Mouse (Mus musculus) embryonic facial prominence, embryonic 13.5 days (tissue): Measurements from ENCODE around the gene Tbc1d1. TPM values are rescaled to one million over a fixed set of nuclear protein-coding genes. Genes with fewer than 3 reads are reported as not detected.

ENCODE experiments used
- ATAC-seq: fragments of 200-750 bp; cut with Nextera tagmentation; 2 replicates; pipeline ENCODE4 v1.8.0; 2017; ENCODE audit warnings: low read depth; ENCODE audit not compliant: insufficient number of reproducible peaks, insufficient read depth, low FRiP score, low TSS enrichment
- H3K27ac ChIP-seq: fragments of 300-500 bp; sonication (generic); 2 replicates; pipeline ENCODE4 v1.5.1; 2015; ENCODE audit warnings: moderate library complexity, mild to moderate bottlenecking, inconsistent platforms
- H3K27me3 ChIP-seq: fragments of 300-500 bp; sonication (generic); 2 replicates; pipeline ENCODE4 v1.6.1; 2015; ENCODE audit warnings: mild to moderate bottlenecking, inconsistent platforms
- H3K36me3 ChIP-seq: fragments of 300-500 bp; sonication (generic); 2 replicates; pipeline ENCODE4 v1.6.1; 2015; ENCODE audit warnings: mild to moderate bottlenecking, inconsistent platforms
- H3K4me1 ChIP-seq: fragments of 300-500 bp; sonication (generic); 2 replicates; pipeline ENCODE4 v1.6.1; 2015; ENCODE audit warnings: inconsistent platforms
- H3K4me2 ChIP-seq: fragments of 300-500 bp; sonication (generic); 2 replicates; pipeline ENCODE4 v1.6.1; 2015; ENCODE audit warnings: moderate library complexity, mild to moderate bottlenecking, inconsistent platforms
- H3K4me3 ChIP-seq: fragments of 300-500 bp; sonication (generic); 2 replicates; pipeline ENCODE4 v1.5.1; 2015; ENCODE audit warnings: mild to moderate bottlenecking, inconsistent platforms
- H3K9ac ChIP-seq: fragments of 300-500 bp; sonication (generic); 2 replicates; pipeline ENCODE4 v1.6.1; 2015; ENCODE audit warnings: mild to moderate bottlenecking, inconsistent platforms
- H3K9me3 ChIP-seq: fragments of 300-500 bp; sonication (generic); 2 replicates; pipeline ENCODE4 v1.6.1; 2016; ENCODE audit warnings: inconsistent platforms
- WGBS: fragments of 180-500 bp; shearing (Covaris S2); methylation state at CpG from one replicate; pipeline ENCODE4 v1.1.7; 2015; ENCODE audit warnings: mixed read lengths; 5-methylcytosine and 5-hydroxymethylcytosine counted together
- polyA plus RNA-seq: library from polyadenylated mRNA; unstranded; fragments of >200 nt; fragmentation: Nextera tagmentation; extraction: Ambion mirVana; gene quantifications from 2 replicates; pipeline ENCODE4 v1.2.1, GENCODE M21; 2015

The Tbc1d1 gene
- polyA plus RNA-seq, 1 experiment from 2014 or later, result 21.6 TPM

GRCm38 (mm10) chr5:64190892-64191291, 34.8 kb downstream of the Tbc1d1 start:
- whole genome bisulfite sequencing, result 87% methylated on average over 5 of the region's 5 CpGs
- no peak for ATAC-seq
- H3K9ac ChIP-seq, result no peak overlapping the region
- H3K4me2 ChIP-seq, result no peak overlapping the region
- H3K36me3 ChIP-seq, result no peaks in the 10 kb centered on the region
- H3K27me3 ChIP-seq, result no peaks in the 10 kb centered on the region
- H3K4me1 ChIP-seq, result no peaks in the 10 kb centered on the region
- H3K27ac ChIP-seq, result no peak overlapping the region
- H3K9me3 ChIP-seq, result no peaks in the 10 kb centered on the region; the same call in 1 of the 2 replicates
- H3K4me3 ChIP-seq, result no peak overlapping the region

- no peaks in the 10 kb centered on the region for H3K36me3 ChIP-seq
- no peak overlapping the region for H3K9ac ChIP-seq
- H3K4me2 ChIP-seq, result no peak overlapping the region
- WGBS, result 42% methylated on average over 11 of the region's 11 CpGs
- no peak for ATAC-seq
- H3K27me3 ChIP-seq, result no peaks in the 10 kb centered on the region
- no peak overlapping the region for H3K4me3 ChIP-seq
- no peaks in the 10 kb centered on the region for H3K4me1 ChIP-seq
- no peak overlapping the region for H3K27ac ChIP-seq
- no peaks in the 10 kb centered on the region; the same call in 1 of the 2 replicates for H3K9me3 ChIP-seq
These were observed 37.2 kb downstream of the Tbc1d1 start for GRCm38 (mm10) chr5:64193353-64193752.

GRCm38 (mm10) chr5:64196250-64196865, 40.3 kb downstream of the Tbc1d1 start:
- no peaks in the 10 kb centered on the region; the same call in 1 of the 2 replicates for H3K9me3 ChIP-seq
- no peak overlapping the region for H3K4me2 ChIP-seq
- no peaks in the 10 kb centered on the region for H3K36me3 ChIP-seq
- H3K4me1 ChIP-seq, result no peaks in the 10 kb centered on the region
- 94% methylated on average over 1 of the region's 1 CpGs for WGBS
- H3K4me3 ChIP-seq, result no peak overlapping the region
- H3K9ac ChIP-seq, result no peak overlapping the region
- no peak for ATAC-seq
- H3K27ac ChIP-seq, result no peak overlapping the region
- no peaks in the 10 kb centered on the region for H3K27me3 ChIP-seq

DNA sequence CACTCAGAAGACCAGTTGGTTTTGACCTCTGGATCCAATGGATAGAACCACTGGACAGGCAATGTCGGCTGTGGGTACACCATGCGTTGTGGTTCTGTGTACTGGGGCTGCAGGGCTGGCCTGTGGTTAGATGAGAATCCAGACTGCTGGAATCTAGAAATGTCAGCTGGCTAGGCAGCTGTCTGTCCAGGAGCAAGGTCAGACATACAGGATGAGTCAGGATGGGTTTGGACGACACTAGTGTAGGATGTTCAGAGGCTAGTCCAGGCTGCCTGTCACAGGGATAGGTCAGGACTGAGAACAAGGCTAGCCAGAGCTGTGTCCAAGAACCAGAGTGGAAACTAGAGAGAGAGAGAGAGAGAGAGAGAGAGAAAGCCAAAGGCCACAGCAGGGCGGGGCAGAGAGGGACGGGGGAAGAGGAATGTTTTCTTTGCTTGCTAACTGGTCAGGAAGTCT, 40.8 kb downstream of the Tbc1d1 start:
- Histone ChIP-seq H3K27me3 (no peaks in the 10 kb centered on the region), H3K9me3 (no peaks in the 10 kb centered on the region; the same call in 1 of the 2 replicates), H3K4me1 (no peaks in the 10 kb centered on the region), H3K27ac (no peak overlapping the region), H3K9ac (no peak overlapping the region), H3K4me3 (no peak overlapping the region), H3K36me3 (no peaks in the 10 kb centered on the region), H3K4me2 (no peak overlapping the region)
- ATAC-seq, result no peak
- WGBS, result 68% methylated on average over 5 of the region's 5 CpGs

GRCm38 (mm10) chr5:64198624-64199023, 42.5 kb downstream of the Tbc1d1 start:
- no peak overlapping the region for H3K4me2 ChIP-seq
- no peaks in the 10 kb centered on the region for H3K27me3 ChIP-seq
- no peak overlapping the region for H3K4me3 ChIP-seq
- H3K9ac ChIP-seq, result no peak overlapping the region
- no peak overlapping the region for H3K27ac ChIP-seq
- no peaks in the 10 kb centered on the region for H3K4me1 ChIP-seq
- no peaks in the 10 kb centered on the region for H3K36me3 ChIP-seq
- ATAC-seq, result no peak
- H3K9me3 ChIP-seq, result no peaks in the 10 kb centered on the region
- WGBS, result 77% methylated on average over 7 of the region's 7 CpGs

DNA sequence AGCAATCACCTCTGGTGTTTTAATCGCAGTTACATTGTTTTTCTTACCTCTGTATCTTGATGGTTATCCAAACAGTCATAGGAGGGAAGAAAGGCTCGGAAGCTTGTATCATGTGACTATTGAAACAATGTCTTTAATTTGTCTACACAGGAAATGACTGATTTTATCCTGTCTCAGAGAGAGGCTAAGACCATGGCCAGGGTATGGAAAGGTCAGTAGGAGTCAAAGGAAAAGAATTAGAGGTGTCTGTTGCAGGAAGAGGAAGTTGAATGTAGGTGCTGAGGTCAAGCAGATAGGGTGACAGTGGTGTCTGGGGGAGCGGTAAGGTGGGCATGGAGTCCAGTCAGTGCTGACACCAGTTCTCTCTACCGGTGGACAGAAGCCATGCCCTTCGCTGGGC, 45.0 kb downstream of the Tbc1d1 start:
- no peaks in the 10 kb centered on the region for H3K36me3 ChIP-seq
- no peak overlapping the region for H3K27ac ChIP-seq
- no peak overlapping the region for H3K4me3 ChIP-seq
- no peak for ATAC-seq
- H3K4me2 ChIP-seq, result no peak overlapping the region
- H3K27me3 ChIP-seq, result no peaks in the 10 kb centered on the region
- no peaks in the 10 kb centered on the region for H3K4me1 ChIP-seq
- 61% methylated on average over 5 of the region's 5 CpGs for WGBS
- H3K9ac ChIP-seq, result no peak overlapping the region
- no peaks in the 10 kb centered on the region for H3K9me3 ChIP-seq

DNA sequence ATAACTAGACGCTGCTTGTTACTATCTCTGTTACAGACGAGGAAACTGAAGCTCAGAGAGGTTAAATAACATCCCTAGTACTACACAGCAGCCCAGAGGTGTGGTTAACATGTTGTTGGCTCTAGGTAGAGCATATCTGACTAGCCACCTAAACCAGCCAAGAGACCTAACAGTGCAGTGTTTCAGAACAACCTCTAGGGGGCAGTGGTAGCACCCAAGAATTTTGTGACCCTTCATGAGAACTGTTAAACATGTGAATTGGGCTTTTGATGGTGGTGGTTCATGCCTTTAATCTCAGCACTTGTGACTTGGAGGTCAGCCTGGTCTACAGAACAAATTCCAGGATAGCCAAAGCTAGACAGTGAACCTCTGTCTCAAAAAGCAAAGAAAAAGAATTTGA, 46.2 kb downstream of the Tbc1d1 start:
- 23% methylated on average over 2 of the region's 2 CpGs for WGBS
- Histone ChIP-seq H3K27me3 (no peaks in the 10 kb centered on the region), H3K27ac (no peak overlapping the region), H3K4me3 (no peak overlapping the region), H3K9me3 (no peaks in the 10 kb centered on the region), H3K4me2 (no peak overlapping the region), H3K9ac (no peak overlapping the region), H3K36me3 (no peaks in the 10 kb centered on the region), H3K4me1 (no peaks in the 10 kb centered on the region)
- no peak for ATAC-seq

- Histone ChIP-seq H3K9ac (no peak overlapping the region), H3K4me1 (no peaks in the 10 kb centered on the region), H3K4me3 (no peak overlapping the region), H3K9me3 (no peaks in the 10 kb centered on the region), H3K27me3 (no peaks in the 10 kb centered on the region), H3K4me2 (no peak overlapping the region), H3K27ac (no peak overlapping the region), H3K36me3 (no peaks in the 10 kb centered on the region)
- ATAC-seq, result no peak
- WGBS, result 78% methylated on average over 3 of the region's 3 CpGs
These were observed 49.5 kb downstream of the Tbc1d1 start for GRCm38 (mm10) chr5:64205610-64206009.

DNA sequence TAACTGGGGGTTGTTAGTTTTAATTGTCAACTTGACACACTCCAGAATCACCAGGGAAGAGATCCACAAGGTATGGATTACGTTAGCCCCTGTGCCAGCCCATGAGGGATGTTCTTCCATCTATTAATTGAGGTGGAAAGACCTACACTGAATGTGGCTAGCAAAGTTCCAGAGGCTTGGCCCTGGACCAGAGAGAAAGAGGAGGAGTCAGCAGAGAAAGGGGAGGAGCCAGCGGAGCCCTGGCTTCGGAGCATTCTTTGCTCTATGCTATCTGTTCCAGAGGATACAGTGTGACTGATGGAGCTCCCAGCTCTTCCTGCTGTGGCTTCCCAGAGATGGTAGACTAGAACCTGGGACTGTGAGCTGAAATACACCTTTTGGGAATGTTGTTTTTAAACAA, 50.3 kb downstream of the Tbc1d1 start:
- no peak for ATAC-seq
- WGBS, result 70% methylated on average over 3 of the region's 3 CpGs
- no peak overlapping the region for H3K9ac ChIP-seq

DNA sequence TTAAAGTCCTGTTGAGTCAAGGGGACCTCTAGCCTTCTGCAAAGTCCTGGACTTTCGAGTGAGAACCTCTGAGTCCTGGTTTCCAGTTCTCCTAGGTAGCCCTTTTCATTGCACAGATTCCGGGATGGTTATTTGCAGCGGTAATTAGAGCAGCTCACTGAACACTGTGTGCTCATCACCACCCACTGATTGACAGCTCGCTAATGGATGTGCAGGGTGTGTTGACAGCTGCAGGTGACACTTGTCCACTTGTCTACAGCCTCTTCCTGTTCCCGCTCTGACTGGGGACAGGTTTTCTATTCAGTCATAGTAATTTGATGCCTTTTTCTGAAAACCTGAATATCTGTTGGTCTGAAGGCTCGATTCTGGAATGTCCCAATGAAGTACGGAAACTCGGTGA, 50.8 kb downstream of the Tbc1d1 start:
- no peak overlapping the region for H3K4me3 ChIP-seq
- H3K4me2 ChIP-seq, result no peak overlapping the region
- ATAC-seq, result no peak
- 69% methylated on average over 8 of the region's 8 CpGs for WGBS
- H3K4me1 ChIP-seq, result 0 out of 2 replicates have a peak, but pooled peaks cover 3% of the 10 kb centered on the region
- H3K27me3 ChIP-seq, result no peaks in the 10 kb centered on the region
- H3K27ac ChIP-seq, result no peak overlapping the region
- no peaks in the 10 kb centered on the region for H3K9me3 ChIP-seq
- H3K9ac ChIP-seq, result no peak overlapping the region
- H3K36me3 ChIP-seq, result no peaks in the 10 kb centered on the region

More for the DNA sequence above, 50.3 kb downstream of the Tbc1d1 start:
- H3K4me1 ChIP-seq, result 0 out of 2 replicates have a peak, but pooled peaks cover 3% of the 10 kb centered on the region
- no peak overlapping the region for H3K27ac ChIP-seq
- no peaks in the 10 kb centered on the region for H3K36me3 ChIP-seq
- no peak overlapping the region for H3K4me2 ChIP-seq
- H3K9me3 ChIP-seq, result no peaks in the 10 kb centered on the region
- no peak overlapping the region for H3K4me3 ChIP-seq
- H3K27me3 ChIP-seq, result no peaks in the 10 kb centered on the region

DNA sequence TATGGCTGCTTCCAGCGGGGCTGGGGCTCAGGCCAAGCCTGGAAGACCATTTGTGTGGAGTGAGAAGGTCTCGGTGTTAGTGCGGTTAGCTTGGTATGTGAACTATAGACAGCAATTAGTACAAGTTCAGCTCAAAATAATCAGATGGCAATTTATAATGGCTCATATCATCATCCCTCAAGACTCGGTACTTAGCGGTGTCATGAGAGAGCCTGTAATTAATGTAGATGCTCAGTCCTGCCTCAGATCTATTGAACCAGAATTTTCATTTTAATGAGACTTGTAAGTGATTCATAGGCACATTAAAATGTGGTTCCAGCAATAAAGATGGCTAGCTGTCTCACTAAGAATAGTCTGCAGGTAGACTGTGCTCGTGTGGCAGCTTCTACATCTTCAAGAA, 51.7 kb downstream of the Tbc1d1 start:
- Histone ChIP-seq H3K9me3 (no peaks in the 10 kb centered on the region), H3K27ac (no peak overlapping the region), H3K4me2 (no peak overlapping the region), H3K4me1 (0 out of 2 replicates have a peak, but pooled peaks cover 3% of the 10 kb centered on the region), H3K4me3 (no peak overlapping the region), H3K9ac (no peak overlapping the region), H3K27me3 (no peaks in the 10 kb centered on the region), H3K36me3 (no peaks in the 10 kb centered on the region)
- ATAC-seq, result no peak
- WGBS, result 88% methylated on average over 6 of the region's 6 CpGs

DNA sequence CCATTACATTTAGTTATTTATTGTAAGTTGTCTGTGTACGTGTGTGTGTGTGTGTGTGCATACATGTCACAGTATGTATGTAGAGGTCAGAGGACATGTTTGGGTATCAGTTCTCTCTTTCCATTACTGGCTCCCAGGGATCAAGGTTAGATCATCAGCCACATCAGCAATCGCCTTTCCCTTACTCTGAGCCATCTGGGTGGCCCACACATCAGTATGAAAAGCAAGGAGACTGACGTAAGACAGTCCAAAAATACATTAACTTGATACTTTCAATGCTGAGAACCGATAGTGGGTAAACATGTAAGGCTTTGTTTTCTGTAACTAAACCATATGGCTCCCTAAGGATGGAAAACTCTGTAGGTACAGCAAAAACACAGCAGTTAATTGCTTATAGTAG, 54.7 kb downstream of the Tbc1d1 start:
- Histone ChIP-seq H3K4me2 (no peak overlapping the region), H3K9me3 (no peaks in the 10 kb centered on the region), H3K27ac (no peak overlapping the region), H3K9ac (no peak overlapping the region), H3K4me1 (0 out of 2 replicates have a peak, but pooled peaks cover 3% of the 10 kb centered on the region), H3K4me3 (no peak overlapping the region), H3K27me3 (no peaks in the 10 kb centered on the region), H3K36me3 (no peaks in the 10 kb centered on the region)
- WGBS, result 62% methylated on average over 4 of the region's 4 CpGs
- no peak for ATAC-seq
